In the genomic region with DNA sequence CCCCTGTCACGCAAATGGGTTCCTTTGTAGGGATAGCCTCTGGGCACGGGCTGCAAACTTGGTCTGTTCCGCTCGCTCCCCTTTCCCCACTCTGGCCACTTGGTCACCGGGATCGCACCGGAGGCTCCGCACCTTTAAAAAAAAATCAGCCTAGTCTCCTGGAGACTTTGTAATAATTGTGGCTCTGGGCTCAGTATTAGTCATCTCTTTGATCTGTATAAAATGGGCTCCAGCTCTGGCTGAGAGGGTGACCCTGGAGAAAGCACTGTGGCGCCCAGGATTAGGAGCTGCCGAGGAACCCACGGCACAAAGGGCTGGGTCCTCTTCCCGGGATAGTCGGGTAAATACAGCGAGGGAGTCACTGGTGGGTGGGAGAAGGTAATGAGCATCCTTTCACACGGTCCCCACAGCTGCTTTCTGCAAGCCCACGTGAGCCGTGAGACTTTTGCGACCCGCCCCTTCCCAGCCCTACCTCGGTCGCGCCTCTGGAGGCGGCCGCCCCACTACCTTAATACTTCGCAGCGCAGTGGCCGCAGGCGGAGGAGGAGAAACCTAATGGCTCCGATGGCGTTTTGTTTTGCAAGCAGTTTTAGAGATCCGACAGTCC, we compare ENCODE assay signal across 8 mouse cellular contexts. TPM values are rescaled to one million over a fixed set of nuclear protein-coding genes. Genes with fewer than 3 reads are reported as not detected.
DNase-seq lines count a peak whose midpoint lies in the region; ATAC-seq and TF ChIP-seq lines count a peak whose summit lies in the region.

No protein-coding gene starts in this region.

- H3K9me3 ChIP-seq in ES-Bruce4 (replicated peaks; ENCODE audit: control insufficient read depth, insufficient read depth, low read length, poor library complexity, severe bottlenecking) = no peaks in the 10 kb centered on the region
- H3K9me3 ChIP-seq in heart, embryonic 10.5 days = no peaks in the 10 kb centered on the region
- H3K9me3 ChIP-seq in kidney, embryonic 14.5 days (ENCODE audit: control insufficient read depth, low read length) = no peaks in the 10 kb centered on the region
- no peaks in the 10 kb centered on the region for H3K9me3 ChIP-seq in lung, postnatal 0 days (ENCODE audit: low read length)

- H3K27ac ChIP-seq in ES-Bruce4 (ENCODE audit: insufficient read depth, low read length) = no peak overlapping the region
- H3K27ac ChIP-seq in heart, embryonic 10.5 days = peak overlapping the region; percentile 96
- no peak overlapping the region for H3K27ac ChIP-seq in kidney, embryonic 14.5 days (ENCODE audit: low read depth, low read length)
- no peak overlapping the region for H3K27ac ChIP-seq in lung, postnatal 0 days (ENCODE audit: low read length)

- no peak for TF ChIP-seq POLR2A in ES-Bruce4 (IDR thresholded peaks at IDR 0.05; ENCODE audit: insufficient read depth, low read length)

- peak; percentile 13 for DNase-seq in adrenal gland, postnatal 10 days
- DNase-seq in heart, embryonic 10.5 days (ENCODE audit: low spot score) = peak; percentile 88
- DNase-seq in lung, postnatal 0 days (ENCODE audit: low spot score) = peak; percentile 63
- peak; percentile 50 for DNase-seq in retina, postnatal 1 day
- DNase-seq in layer of hippocampus, adult 9-11 months = no peak
- no peak for DNase-seq in spleen, postnatal 14 days (ENCODE audit: low spot score in 2 of 2)

- H3K4me2 ChIP-seq in kidney, embryonic 14.5 days (replicated peaks; ENCODE audit: low read depth, low read length) = peak overlapping the region; percentile 88
- H3K4me2 ChIP-seq in lung, postnatal 0 days (replicated peaks; ENCODE audit: low read depth, low read length) = peak overlapping the region; percentile 77

- WGBS in heart, embryonic 10.5 days = under 1% methylated on average over 31 of the region's 31 CpGs
- WGBS in kidney, embryonic 14.5 days = under 1% methylated on average over 31 of the region's 31 CpGs
- WGBS in lung, postnatal 0 days = 1% methylated on average over 29 of the region's 31 CpGs

- H3K4me3 ChIP-seq in ES-Bruce4 (ENCODE audit: low read depth, low read length) = peak overlapping the region; percentile 53
- H3K4me3 ChIP-seq in heart, embryonic 10.5 days = peak overlapping the region; percentile 81
- H3K4me3 ChIP-seq in kidney, embryonic 14.5 days (ENCODE audit: low read length) = peak overlapping the region; percentile 46
- peak overlapping the region; percentile 44 for H3K4me3 ChIP-seq in lung, postnatal 0 days (ENCODE audit: low read depth, low read length)

- no peaks in the 10 kb centered on the region for H3K36me3 ChIP-seq in ES-Bruce4 (ENCODE audit: control insufficient read depth, insufficient read depth, low read length, poor library complexity, severe bottlenecking)
- H3K36me3 ChIP-seq in heart, embryonic 10.5 days = no peaks in the 10 kb centered on the region
- H3K36me3 ChIP-seq in kidney, embryonic 14.5 days (ENCODE audit: control insufficient read depth, insufficient read depth, low read length) = no peaks in the 10 kb centered on the region
- no peaks in the 10 kb centered on the region for H3K36me3 ChIP-seq in lung, postnatal 0 days (ENCODE audit: insufficient read depth, low read length)

- peak; percentile 72 for ATAC-seq in kidney, embryonic 14.5 days (ENCODE audit: low FRiP score, low TSS enrichment)
- ATAC-seq in lung, postnatal 0 days = peak; percentile 34; the same call in 1 of the 2 replicates

- peaks cover 17% of the 10 kb centered on the region for H3K27me3 ChIP-seq in ES-Bruce4 (ENCODE audit: control insufficient read depth, insufficient read depth, low read length, poor library complexity, severe bottlenecking)
- peaks cover 26% of the 10 kb centered on the region for H3K27me3 ChIP-seq in heart, embryonic 10.5 days (ENCODE audit: insufficient read depth, poor library complexity, severe bottlenecking)
- H3K27me3 ChIP-seq in kidney, embryonic 14.5 days (ENCODE audit: control insufficient read depth, insufficient read depth, low read length) = peaks cover 11% of the 10 kb centered on the region; the same call in 1 of the 2 replicates
- H3K27me3 ChIP-seq in lung, postnatal 0 days (replicated peaks; ENCODE audit: insufficient read depth, low read length) = peaks cover 6% of the 10 kb centered on the region; the same call in 1 of the 2 replicates

- H3K4me1 ChIP-seq in ES-Bruce4 (ENCODE audit: control insufficient read depth, insufficient read depth, low read length) = peaks cover under 1% of the 10 kb centered on the region
- H3K4me1 ChIP-seq in heart, embryonic 10.5 days = peaks cover 73% of the 10 kb centered on the region
- H3K4me1 ChIP-seq in kidney, embryonic 14.5 days (ENCODE audit: control insufficient read depth, insufficient read depth, low read length) = peaks cover 7% of the 10 kb centered on the region
- H3K4me1 ChIP-seq in lung, postnatal 0 days (ENCODE audit: insufficient read depth, low read depth, low read length) = no peaks in the 10 kb centered on the region

- 0 out of 2 replicates have a peak overlapping the region, but pooled peaks have one; percentile 6 for H3K9ac ChIP-seq in ES-Bruce4 (ENCODE audit: low read depth, poor library complexity, severe bottlenecking)
- H3K9ac ChIP-seq in kidney, embryonic 14.5 days (ENCODE audit: low read depth, low read length) = peak overlapping the region; percentile 63; the same call in 1 of the 2 replicates
- H3K9ac ChIP-seq in lung, postnatal 0 days (replicated peaks; ENCODE audit: low read depth) = peak overlapping the region; percentile 43; the same call in 1 of the 2 replicates

- TF ChIP-seq EP300 in ES-Bruce4 (IDR thresholded peaks at IDR 0.05; ENCODE audit: insufficient read depth, low read depth, low read length) = no peak
- TF ChIP-seq EP300 in lung, postnatal 0 days (IDR thresholded peaks at IDR 0.05) = no peak

- TF ChIP-seq CTCF in ES-Bruce4 (IDR thresholded peaks at IDR 0.05; ENCODE audit: low read depth, low read length) = no peak
- peak; percentile 24; the same call in 1 of the 2 replicates for TF ChIP-seq CTCF in lung, postnatal 0 days (IDR thresholded peaks at IDR 0.05)

RNA-seq across cellular contexts. Expression of a gene that starts 1.4 kb away (rescaled TPM):
- polyA plus RNA-seq in ES-Bruce4 (2011; ENCODE audit: insufficient read depth, insufficient read length, low read depth, missing spikeins) = 118 and 134 TPM in 2 replicates
- total RNA-seq in adrenal gland, postnatal 10 days (2021) = 1 to 10 TPM; 3.0 to 5.2 TPM
- polyA plus RNA-seq in heart, embryonic 10.5 days (2016; fragmentation: Nextera tagmentation; extraction: Ambion mirVana) = 27.1 and 35.3 TPM in 2 replicates
- polyA plus RNA-seq in kidney, embryonic 14.5 days (2014; fragmentation: Nextera tagmentation; extraction: Ambion mirVana) = 4.5 and 8.8 TPM in 2 replicates
- polyA plus RNA-seq in lung, postnatal 0 days (2015; fragmentation: Nextera tagmentation; extraction: Ambion mirVana) = 5.5 and 7.0 TPM in 2 replicates

RNA-seq across cellular contexts. Expression of a gene that starts 52.2 kb away (rescaled TPM):
- 95.7 and 101 TPM in 2 replicates for polyA plus RNA-seq in ES-Bruce4 (2011; ENCODE audit: insufficient read depth, insufficient read length, low read depth, missing spikeins)
- total RNA-seq in adrenal gland, postnatal 10 days (2021) = 10 to 100 TPM; 16.1 to 23.9 TPM
- polyA plus RNA-seq in heart, embryonic 10.5 days (2016; fragmentation: Nextera tagmentation; extraction: Ambion mirVana) = 29.7 and 34.1 TPM in 2 replicates
- polyA plus RNA-seq in kidney, embryonic 14.5 days (2014; fragmentation: Nextera tagmentation; extraction: Ambion mirVana) = 44.0 and 55.2 TPM in 2 replicates
- polyA plus RNA-seq in lung, postnatal 0 days (2015; fragmentation: Nextera tagmentation; extraction: Ambion mirVana) = 24.0 and 24.8 TPM in 2 replicates

Comparison
In these comparisons a context has a peak if more than half of its experiments do, and no peak if none do; other contexts are left out.
1. H3K9ac ChIP-seq: peak in every context shown above with its lines; median percentile 63 in kidney, embryonic 14.5 days; 43 in lung, postnatal 0 days; 6 in ES-Bruce4.
2. DNase-seq: peak in adrenal gland, postnatal 10 days (single experiment), heart, embryonic 10.5 days (single experiment), lung, postnatal 0 days (single experiment) and retina, postnatal 1 day (single experiment); none in layer of hippocampus, adult 9-11 months (single experiment) and spleen, postnatal 14 days (0 of 2).
3. Peak in every context shown above with its lines, with median percentiles within 50 percentile points of each other: H3K4me3 ChIP-seq.